Mouse (Mus musculus): Measurements from ENCODE around the gene Sorcs3.

GRCm38 (mm10) chr19:48469791-48470410 lies 264.1 kb downstream of the Sorcs3 start:
- TF ChIP-seq CTCF (IDR thresholded peaks at IDR 0.05; ENCODE audit: control insufficient read depth, insufficient read depth, insufficient read length) (no peak), USF1 (IDR thresholded peaks at IDR 0.05; ENCODE audit: low read depth) (no peak), MAX (IDR thresholded peaks at IDR 0.05) (no peak)
